Mouse (Mus musculus) C2C12 (cell line): ENCODE measurements around the gene Cd300a. TPM values are rescaled to one million over a fixed set of nuclear protein-coding genes. Genes with fewer than 3 reads are reported as not detected.

Source experiments
- H3K27me3 ChIP-seq: one replicate; pipeline ENCODE4 v1.6.1; 2011; ENCODE audit not compliant: control insufficient read depth, insufficient read depth, insufficient read length
- H3K36me3 ChIP-seq: one replicate; pipeline ENCODE4 v1.6.1; 2011; ENCODE audit not compliant: control insufficient read depth, insufficient read depth
- H3K4me3 ChIP-seq: one replicate; pipeline ENCODE4 v1.5.1; 2011; ENCODE audit warnings: mild to moderate bottlenecking, control low read depth; ENCODE audit not compliant: poor library complexity, insufficient read depth, severe bottlenecking
- H3K79me2 ChIP-seq: one replicate; pipeline ENCODE4 v1.6.1; 2011; ENCODE audit not compliant: control insufficient read depth, insufficient read depth
- H3K79me3 ChIP-seq: one replicate; pipeline ENCODE4 v1.6.1; 2011; ENCODE audit warnings: low read depth, control low read depth
- H3ac ChIP-seq: one replicate; pipeline ENCODE3; 2011; ENCODE audit warnings: low read depth; ENCODE audit not compliant: control insufficient read depth, insufficient read length
- CEBPB ChIP-seq: IDR thresholded peaks from one replicate; pipeline ENCODE4 v1.6.1; 2011; ENCODE audit warnings: low read depth, mild to moderate bottlenecking, control low read depth, moderate library complexity
- CTCF ChIP-seq: IDR thresholded peaks from one replicate; pipeline ENCODE4 v1.5.1; 2011; ENCODE audit not compliant: control insufficient read depth, insufficient read depth, insufficient read length
- FOSL1 ChIP-seq: IDR thresholded peaks from one replicate; pipeline ENCODE4 v1.8.0; 2011; ENCODE audit warnings: mild to moderate bottlenecking, low read length; ENCODE audit not compliant: poor library complexity, insufficient read depth, severe bottlenecking
- MAX ChIP-seq: IDR thresholded peaks from one replicate; pipeline ENCODE4 v1.6.1; 2011; ENCODE audit warnings: mild to moderate bottlenecking, control low read depth
- MYOD1 ChIP-seq: IDR thresholded peaks from one replicate; pipeline ENCODE4 v1.6.1; 2011; ENCODE audit warnings: low read depth; ENCODE audit not compliant: control insufficient read depth, insufficient read length
- MYOG ChIP-seq: IDR thresholded peaks from one replicate; pipeline ENCODE4 v1.6.1; 2011; ENCODE audit not compliant: control insufficient read depth, insufficient read length; ENCODE audit errors: extremely low read depth
- USF1 ChIP-seq: IDR thresholded peaks from one replicate; pipeline ENCODE4 v1.6.1; 2011; ENCODE audit warnings: low read depth, mild to moderate bottlenecking, control low read depth, moderate library complexity
- polyA plus RNA-seq: library from polyadenylated mRNA; unstranded; fragments of >200 nt; fragmentation: generic; extraction: Trizol; gene quantifications from one replicate; pipeline ENCODE4 v1.2.1, GENCODE M21; 2012; ENCODE audit warnings: missing spikeins

Gene Cd300a
- polyA plus RNA-seq, 1 experiment, result 0.02 TPM

GRCm38 (mm10) chr11:114914978-114915377, 25.1 kb downstream of the Cd300a start:
- no peaks in the 10 kb centered on the region for H3K79me3 ChIP-seq
- no peak overlapping the region for H3K4me3 ChIP-seq
- H3K79me2 ChIP-seq, result no peaks in the 10 kb centered on the region
- TF ChIP-seq CEBPB, result no peak
- TF ChIP-seq USF1, result no peak
- TF ChIP-seq MAX, result no peak
- TF ChIP-seq CTCF, result no peak
- TF ChIP-seq MYOD1, result no peak
- TF ChIP-seq MYOG, result no peak
- TF ChIP-seq FOSL1, result no peak
- H3ac ChIP-seq, result no peak overlapping the region
- no peaks in the 10 kb centered on the region for H3K36me3 ChIP-seq
- no peaks in the 10 kb centered on the region for H3K27me3 ChIP-seq

GRCm38 (mm10) chr11:114917120-114917519, 27.3 kb downstream of the Cd300a start:
- H3K36me3 ChIP-seq, result no peaks in the 10 kb centered on the region
- no peak overlapping the region for H3K4me3 ChIP-seq
- TF ChIP-seq MYOD1, result no peak
- no peak for TF ChIP-seq CTCF
- TF ChIP-seq FOSL1, result no peak
- TF ChIP-seq MAX, result no peak
- TF ChIP-seq CEBPB, result no peak
- no peak for TF ChIP-seq USF1
- no peak for TF ChIP-seq MYOG
- no peaks in the 10 kb centered on the region for H3K79me2 ChIP-seq
- no peak overlapping the region for H3ac ChIP-seq
- no peaks in the 10 kb centered on the region for H3K79me3 ChIP-seq
- no peaks in the 10 kb centered on the region for H3K27me3 ChIP-seq

DNA sequence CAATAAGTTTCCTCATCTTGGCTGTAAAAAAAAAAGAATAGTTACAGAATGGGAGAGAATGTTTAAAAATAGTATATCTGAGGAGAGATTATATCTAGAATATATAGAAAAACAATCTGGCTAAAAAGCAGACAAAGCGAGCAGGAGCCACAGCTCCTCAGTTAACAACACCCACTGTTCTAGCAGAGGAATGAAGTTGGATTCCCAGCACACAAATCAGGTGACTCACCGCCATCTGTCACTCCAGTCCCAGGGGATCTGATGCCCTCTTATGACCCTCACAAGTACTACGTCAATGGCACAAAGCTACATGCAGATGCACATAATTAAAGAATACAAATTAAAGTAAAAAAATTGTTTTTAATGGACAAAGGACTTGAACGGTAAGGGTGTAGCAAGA, 32.6 kb downstream of the Cd300a start:
- no peak overlapping the region for H3K4me3 ChIP-seq
- H3K36me3 ChIP-seq, result no peaks in the 10 kb centered on the region
- H3K27me3 ChIP-seq, result no peaks in the 10 kb centered on the region
- H3ac ChIP-seq, result no peak overlapping the region
- H3K79me2 ChIP-seq, result no peaks in the 10 kb centered on the region
- no peaks in the 10 kb centered on the region for H3K79me3 ChIP-seq
- no peak for TF ChIP-seq USF1
- TF ChIP-seq MYOG, result no peak
- no peak for TF ChIP-seq FOSL1
- no peak for TF ChIP-seq CTCF
- no peak for TF ChIP-seq CEBPB
- no peak for TF ChIP-seq MAX
- no peak for TF ChIP-seq MYOD1

DNA sequence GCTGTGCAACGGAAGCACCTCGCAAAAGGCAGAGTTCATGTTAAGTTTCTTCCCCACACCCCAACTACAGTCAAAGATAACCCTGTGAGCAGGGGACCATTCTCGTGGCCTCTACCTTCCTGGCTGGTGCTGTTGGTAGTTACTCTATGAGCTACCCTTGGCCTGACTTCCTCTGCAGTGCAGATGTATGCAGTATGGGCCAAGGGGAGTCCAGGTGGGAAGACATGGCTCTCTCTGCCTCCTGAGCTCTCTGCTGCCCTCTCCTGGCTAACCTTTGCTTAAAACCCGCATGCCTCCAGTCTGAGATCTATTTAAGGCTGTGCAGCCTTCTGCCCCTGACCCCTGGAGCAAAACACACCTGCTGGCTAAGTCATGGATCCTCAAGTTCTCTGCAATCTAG, 34.1 kb downstream of the Cd300a start:
- TF ChIP-seq MAX (no peak), MYOD1 (no peak), USF1 (no peak), FOSL1 (no peak), MYOG (no peak), CEBPB (no peak), CTCF (no peak)

GRCm38 (mm10) chr11:114929581-114929980, 39.7 kb downstream of the Cd300a start:
- no peaks in the 10 kb centered on the region for H3K27me3 ChIP-seq
- H3ac ChIP-seq, result no peak overlapping the region
- no peaks in the 10 kb centered on the region for H3K79me3 ChIP-seq
- no peaks in the 10 kb centered on the region for H3K79me2 ChIP-seq
- TF ChIP-seq MYOD1 (no peak), MAX (no peak), FOSL1 (no peak), CEBPB (no peak), MYOG (no peak), CTCF (no peak), USF1 (no peak)
- no peak overlapping the region for H3K4me3 ChIP-seq
- H3K36me3 ChIP-seq, result no peaks in the 10 kb centered on the region

More for the DNA sequence above, 34.1 kb downstream of the Cd300a start:
- Histone ChIP-seq H3ac (no peak overlapping the region), H3K79me3 (no peaks in the 10 kb centered on the region), H3K36me3 (no peaks in the 10 kb centered on the region), H3K79me2 (no peaks in the 10 kb centered on the region), H3K4me3 (no peak overlapping the region), H3K27me3 (no peaks in the 10 kb centered on the region)

GRCm38 (mm10) chr11:114931041-114931440, 41.2 kb downstream of the Cd300a start:
- H3K27me3 ChIP-seq, result no peaks in the 10 kb centered on the region
- TF ChIP-seq MYOD1 (no peak), USF1 (no peak), MYOG (no peak), MAX (no peak), CEBPB (no peak), CTCF (no peak), FOSL1 (no peak)
- no peaks in the 10 kb centered on the region for H3K79me3 ChIP-seq
- H3K79me2 ChIP-seq, result no peaks in the 10 kb centered on the region
- H3ac ChIP-seq, result no peak overlapping the region
- H3K36me3 ChIP-seq, result no peaks in the 10 kb centered on the region
- H3K4me3 ChIP-seq, result no peak overlapping the region
